Mouse (Mus musculus): ENCODE measurements around the gene Naa16.

- TF ChIP-seq POLR2A (IDR thresholded peaks at IDR 0.05; ENCODE audit: low read depth, low read length) (no peak), CTCF (IDR thresholded peaks at IDR 0.05; ENCODE audit: extremely low read depth, insufficient read length, insufficient replicate concordance, low read depth, low read length) (no peak)
These were observed 22.5 kb upstream of the Naa16 start for GRCm38 (mm10) chr14:79413121-79413520.
